Mouse (Mus musculus) frontal cortex, adult 2 months (tissue): Measurements from ENCODE around the gene Rps28. TPM values are rescaled to one million over a fixed set of nuclear protein-coding genes. Genes with fewer than 3 reads are reported as not detected.

Experiments
- DNase-seq, 2 experiments: peaks; one replicate each; pipeline ENCODE4 v3.0.0; 2022; ENCODE audit warnings: low spot score in 1 of 2; ENCODE audit errors: extremely low spot score in 1 of 2
- polyA plus RNA-seq: library from polyadenylated mRNA; depleted of rRNA; stranded (reverse); fragments of >200 nt; gene quantifications from 2 replicates; pipeline ENCODE4 v1.2.3, GENCODE M21; 2012; rRNA removed

The Rps28 gene
- polyA plus RNA-seq, 1 experiment: 683 TPM

DNA sequence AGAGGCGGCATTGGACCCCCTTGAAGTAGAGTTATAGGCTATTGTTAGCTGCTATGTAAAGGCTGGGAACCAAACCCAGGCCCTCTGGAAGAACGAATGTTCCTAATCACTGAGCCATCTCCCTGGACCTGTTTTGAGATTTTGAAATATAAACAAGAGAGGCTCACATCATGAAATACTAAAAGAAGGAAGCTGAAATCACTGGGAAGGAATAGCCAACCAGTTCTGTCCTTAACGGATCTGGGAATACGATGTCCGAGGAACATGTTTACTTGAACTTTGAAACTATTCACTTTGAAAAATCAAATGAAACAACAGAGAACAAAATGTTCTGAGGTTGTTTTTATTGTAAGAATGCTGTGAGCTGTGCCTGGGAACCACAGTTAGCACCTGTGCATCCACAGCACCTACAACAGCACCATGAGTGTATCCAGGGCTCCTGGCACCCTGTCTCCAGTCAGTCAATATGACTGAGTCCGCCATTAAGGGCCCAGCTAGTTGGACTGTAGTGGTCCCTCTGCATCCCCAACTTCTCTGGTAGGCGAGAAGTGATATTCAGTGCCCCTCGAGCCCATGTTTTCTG lies 49.7 kb downstream of the Rps28 start:
- no peak for DNase-seq

GRCm38 (mm10) chr17:33773871-33774572 lies 50.3 kb downstream of the Rps28 start:
- DNase-seq: no peak

- no peak for DNase-seq
Measured at GRCm38 (mm10) chr17:33773426-33773825, 50.9 kb downstream of the Rps28 start.

DNA sequence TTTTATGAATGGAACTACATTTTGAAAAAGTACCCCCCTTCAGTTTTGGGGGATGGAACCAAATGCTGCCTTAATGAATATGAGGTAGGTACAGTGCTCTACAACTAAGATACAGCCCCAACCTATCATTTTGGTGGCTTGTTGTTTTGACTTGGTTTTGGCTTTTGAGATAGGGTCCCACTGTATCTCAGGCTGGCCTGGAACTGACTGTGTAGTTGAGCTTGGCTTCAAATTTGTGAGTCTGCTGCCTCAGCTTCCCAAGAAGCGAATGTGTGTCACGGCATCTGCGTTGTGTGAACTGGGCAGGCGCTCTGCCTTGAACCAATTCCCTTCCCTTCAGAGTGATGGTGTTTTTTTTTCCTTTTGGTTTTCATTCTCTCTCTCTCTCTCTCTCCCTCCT lies 52.7 kb downstream of the Rps28 start:
- no peak for DNase-seq

Other genes starting within 250 kb of the Rps28 start
- 87.1 and 95.7 TPM in 2 replicates for gene Zfp414, start 195.5 kb downstream of the Rps28 start, polyA plus RNA-seq
- 0.88 and 1.5 TPM in 2 replicates for gene Pram1, start 186.5 kb downstream of the Rps28 start, polyA plus RNA-seq
- gene Hnrnpm, start 137.7 kb downstream of the Rps28 start, polyA plus RNA-seq: 190 and 223 TPM in 2 replicates
- 104 and 117 TPM in 2 replicates for gene March2, start 105.9 kb downstream of the Rps28 start, polyA plus RNA-seq
- 461 and 466 TPM in 2 replicates for gene Rab11b, start 64.0 kb downstream of the Rps28 start, polyA plus RNA-seq
- 4.2 and 4.4 TPM in 2 replicates for gene Angptl4, start 42.7 kb downstream of the Rps28 start, polyA plus RNA-seq
- gene Kank3, start 14.0 kb downstream of the Rps28 start, polyA plus RNA-seq: 171 and 180 TPM in 2 replicates
- gene Ndufa7, start within 50 bp of the Rps28 start, polyA plus RNA-seq: 316 and 318 TPM in 2 replicates
- 30.1 and 31.8 TPM in 2 replicates for gene Cd320, start 18.5 kb upstream of the Rps28 start, polyA plus RNA-seq
- not detected in 2 replicates for gene Gm7029, start 49.3 kb upstream of the Rps28 start, polyA plus RNA-seq
- gene Kifc1, start 66.1 kb upstream of the Rps28 start, polyA plus RNA-seq: 2.5 and 2.6 TPM in 2 replicates
- 1.3 and 1.5 TPM in 2 replicates for gene Platr17, start 80.6 kb upstream of the Rps28 start, polyA plus RNA-seq
- 26.4 and 27.2 TPM in 2 replicates for gene Daxx, start 84.9 kb upstream of the Rps28 start, polyA plus RNA-seq
- gene Tapbp, start 91.3 kb upstream of the Rps28 start, polyA plus RNA-seq: 25.4 and 28.5 TPM in 2 replicates
- gene Zbtb22, start 91.3 kb upstream of the Rps28 start, polyA plus RNA-seq: 29.9 and 33.4 TPM in 2 replicates
- 154 and 161 TPM in 2 replicates for gene Rgl2, start 105.0 kb upstream of the Rps28 start, polyA plus RNA-seq
- 101 and 130 TPM in 2 replicates for gene Pfdn6, start 115.8 kb upstream of the Rps28 start, polyA plus RNA-seq
- gene Wdr46, start 116.1 kb upstream of the Rps28 start, polyA plus RNA-seq: 13.3 and 13.7 TPM in 2 replicates
- gene B3galt4, start 126.9 kb upstream of the Rps28 start, polyA plus RNA-seq: 6.9 and 7.5 TPM in 2 replicates
- gene Vps52, start 131.2 kb upstream of the Rps28 start, polyA plus RNA-seq: 69.5 and 70.5 TPM in 2 replicates
- gene Rps18, start 131.4 kb upstream of the Rps28 start, polyA plus RNA-seq: 488 and 518 TPM in 2 replicates
- 75.5 and 94.5 TPM in 2 replicates for gene H2-K1, start 175.8 kb upstream of the Rps28 start, polyA plus RNA-seq
- 80.9 and 89.6 TPM in 2 replicates for gene Ring1, start 200.1 kb upstream of the Rps28 start, polyA plus RNA-seq
- gene H2-Ke6, start 203.5 kb upstream of the Rps28 start, polyA plus RNA-seq: 84.6 and 87.2 TPM in 2 replicates
- gene Slc39a7, start 207.1 kb upstream of the Rps28 start, polyA plus RNA-seq: 101 and 102 TPM in 2 replicates
- gene Rxrb, start 207.2 kb upstream of the Rps28 start, polyA plus RNA-seq: 69.5 and 79.4 TPM in 2 replicates
- gene Col11a2, start 214.9 kb upstream of the Rps28 start, polyA plus RNA-seq: 10.0 and 10.7 TPM in 2 replicates